Mouse (Mus musculus) liver, embryonic 14.5 days (tissue): ENCODE measurements around the gene Calr4. TPM values are rescaled to one million over a fixed set of nuclear protein-coding genes. Genes with fewer than 3 reads are reported as not detected.

Experiments used
- ATAC-seq: fragments of 200-750 bp; cut with Nextera tagmentation; 2 replicates; pipeline ENCODE4 v1.8.0; 2017; ENCODE audit warnings: moderate number of reproducible peaks, mild to moderate bottlenecking, moderate library complexity; ENCODE audit not compliant: insufficient read depth
- DNase-seq, 3 experiments: peaks; one replicate each; pipeline ENCODE4 v3.0.0-alpha.2; 2012 to 2013; ENCODE audit warnings: low read depth in 3 of 3, low spot score in 3 of 3
- H3K27ac ChIP-seq: fragments of 300-500 bp; sonication (generic); 2 replicates; pipeline ENCODE4 v1.5.1; 2014; ENCODE audit warnings: moderate library complexity, mild to moderate bottlenecking, control low read depth, inconsistent platforms
- H3K27me3 ChIP-seq: fragments of 300-500 bp; sonication (generic); 2 replicates; pipeline ENCODE4 v1.6.1; 2014; ENCODE audit warnings: mild to moderate bottlenecking, low read length, moderate library complexity; ENCODE audit not compliant: control insufficient read depth, insufficient read depth
- H3K36me3 ChIP-seq: fragments of 300-500 bp; sonication (generic); replicated peaks from 2 replicates; pipeline ENCODE4 v1.6.1; 2014; ENCODE audit warnings: low read depth; ENCODE audit not compliant: control insufficient read depth, insufficient read depth
- H3K4me1 ChIP-seq, 2 experiments: fragments of 200-500 bp in 1 of 2; fragments of 300-500 bp in 1 of 2; sonication (generic) in 1 of 2; replicated peaks; 2 replicates each; pipeline ENCODE4 v1.6.1; 2012 to 2014; ENCODE audit warnings: antibody characterized with exemption in 1 of 2, inconsistent platforms in 1 of 2, low read length in 1 of 2; ENCODE audit not compliant: control insufficient read depth in 2 of 2, insufficient read depth in 2 of 2
- H3K4me2 ChIP-seq: fragments of 300-500 bp; sonication (generic); 2 replicates; pipeline ENCODE4 v1.6.1; 2014; ENCODE audit warnings: low read depth, mild to moderate bottlenecking, control low read depth, moderate library complexity
- H3K4me3 ChIP-seq, 2 experiments: fragments of 200-500 bp in 1 of 2; fragments of 300-500 bp in 1 of 2; sonication (generic) in 1 of 2; 2 replicates each; pipeline ENCODE4 v1.5.1; 2012 to 2014; ENCODE audit warnings: low read depth in 2 of 2, low read length in 2 of 2, mild to moderate bottlenecking in 2 of 2, control low read depth in 1 of 2, inconsistent platforms in 1 of 2, moderate library complexity in 1 of 2; ENCODE audit not compliant: insufficient read depth in 1 of 2
- H3K9ac ChIP-seq: fragments of 300-500 bp; sonication (generic); replicated peaks from 2 replicates; pipeline ENCODE4 v1.6.1; 2014; ENCODE audit warnings: mild to moderate bottlenecking, control low read depth, moderate library complexity
- H3K9me3 ChIP-seq: fragments of 300-500 bp; sonication (generic); 2 replicates; pipeline ENCODE4 v1.6.1; 2016; ENCODE audit warnings: low read length, mixed read lengths; ENCODE audit not compliant: control insufficient read depth
- CTCF ChIP-seq: IDR thresholded peaks from 2 replicates; pipeline ENCODE4 v1.5.1; 2016; ENCODE audit warnings: antibody characterized with exemption, low read depth, control low read depth
- EP300 ChIP-seq: IDR thresholded peaks from 2 replicates; pipeline ENCODE4 v1.6.1; 2016; ENCODE audit warnings: antibody characterized with exemption, low read depth
- WGBS: fragments of 180-500 bp; shearing (Covaris S2); extraction: QIAGEN DNeasy Blood & Tissue Kit; methylation state at CpG from one replicate; pipeline ENCODE4 v1.1.7; 2014; ENCODE audit not compliant: insufficient replicate concordance; 5-methylcytosine and 5-hydroxymethylcytosine counted together
- polyA plus RNA-seq, 2 experiments: library from polyadenylated mRNA; depleted of rRNA in 1 of 2; stranded (reverse) in 1 of 2; unstranded in 1 of 2; fragments of >200 nt; fragmentation: Nextera tagmentation in 1 of 2; extraction: Ambion mirVana in 1 of 2; gene quantifications; 2 replicates each; pipeline versions ENCODE4 v1.2.1 to v1.2.3; 2012 to 2014

Calr4 gene
- polyA plus RNA-seq, 2 experiments, result 0.03 TPM; not detected in 1

- peaks cover 0 to 2% of the 10 kb centered on the region in 2 experiments; a peak in 1 of 4 replicates for H3K4me1 ChIP-seq
- H3K9ac ChIP-seq, result no peak overlapping the region
- no peaks in the 10 kb centered on the region for H3K27me3 ChIP-seq
- H3K27ac ChIP-seq, result no peak overlapping the region
- TF ChIP-seq CTCF (no peak), EP300 (no peak)
- ATAC-seq (no peak), DNase-seq (no peak)
- 64% methylated on average over 9 of the region's 9 CpGs for WGBS
- no peak overlapping the region for H3K4me3 ChIP-seq
- no peaks in the 10 kb centered on the region for H3K36me3 ChIP-seq
- H3K9me3 ChIP-seq, result no peaks in the 10 kb centered on the region
- no peak overlapping the region for H3K4me2 ChIP-seq
These were observed 593 bp downstream of the Calr4 start for GRCm38 (mm10) chr4:109234806-109235350.

- no peaks in the 10 kb centered on the region for H3K9me3 ChIP-seq
- WGBS, result 55% methylated on average over 7 of the region's 7 CpGs
- DNase-seq (no peak), ATAC-seq (no peak)
- H3K4me1 ChIP-seq, result no peaks in the 10 kb centered on the region
- H3K27ac ChIP-seq, result no peak overlapping the region
- H3K27me3 ChIP-seq, result no peaks in the 10 kb centered on the region
- TF ChIP-seq EP300, result no peak
- no peak for TF ChIP-seq CTCF
- no peaks in the 10 kb centered on the region for H3K36me3 ChIP-seq
- H3K4me3 ChIP-seq, result no peak overlapping the region
- no peak overlapping the region for H3K9ac ChIP-seq
- H3K4me2 ChIP-seq, result no peak overlapping the region
These were observed 2.0 kb downstream of the Calr4 start for GRCm38 (mm10) chr4:109236186-109236879.

- no peak overlapping the region for H3K9ac ChIP-seq
- H3K9me3 ChIP-seq, result no peaks in the 10 kb centered on the region
- no peaks in the 10 kb centered on the region for H3K36me3 ChIP-seq
- no peaks in the 10 kb centered on the region for H3K27me3 ChIP-seq
- DNase-seq (no peak), ATAC-seq (no peak)
- H3K4me2 ChIP-seq, result no peak overlapping the region
- no peak overlapping the region for H3K27ac ChIP-seq
- H3K4me3 ChIP-seq, result no peak overlapping the region
- no peak for TF ChIP-seq EP300
- TF ChIP-seq CTCF, result no peak
- WGBS, result 83% methylated on average over 24 of the region's 24 CpGs
- no peaks in the 10 kb centered on the region for H3K4me1 ChIP-seq
These were observed 4.4 kb downstream of the Calr4 start for GRCm38 (mm10) chr4:109238428-109239268.

- no peak overlapping the region for H3K27ac ChIP-seq
- DNase-seq (no peak), ATAC-seq (no peak)
- no peak overlapping the region for H3K4me2 ChIP-seq
- no peaks in the 10 kb centered on the region for H3K4me1 ChIP-seq
- no peaks in the 10 kb centered on the region for H3K27me3 ChIP-seq
- no peak overlapping the region for H3K4me3 ChIP-seq
- TF ChIP-seq EP300, result no peak
- TF ChIP-seq CTCF, result no peak
- no peaks in the 10 kb centered on the region for H3K9me3 ChIP-seq
- no peaks in the 10 kb centered on the region for H3K36me3 ChIP-seq
- H3K9ac ChIP-seq, result no peak overlapping the region
These were observed 6.9 kb downstream of the Calr4 start for GRCm38 (mm10) chr4:109241221-109241620.

- Histone ChIP-seq H3K4me2 (no peak overlapping the region), H3K27ac (no peak overlapping the region), H3K4me1 (no peaks in the 10 kb centered on the region), H3K36me3 (no peaks in the 10 kb centered on the region), H3K9ac (no peak overlapping the region), H3K9me3 (no peaks in the 10 kb centered on the region), H3K27me3 (no peaks in the 10 kb centered on the region), H3K4me3 (no peak overlapping the region)
- ATAC-seq (no peak), DNase-seq (no peak)
- TF ChIP-seq EP300 (no peak), CTCF (no peak)
- 64% methylated on average over 4 of the region's 4 CpGs for WGBS
These were observed 7.6 kb downstream of the Calr4 start for GRCm38 (mm10) chr4:109241934-109242333.
